Mouse (Mus musculus) limb, embryonic 13.5 days (tissue): ENCODE measurements around the gene Olfr538. TPM values are rescaled to one million over a fixed set of nuclear protein-coding genes. Genes with fewer than 3 reads are reported as not detected.
"Not testable (repeated sequence)": the region's sequence is repeated elsewhere in the genome, so short reads cannot be mapped to it uniquely, and the experiment has no call there.

ENCODE experiments used
- ATAC-seq: fragments of 200-750 bp; cut with Nextera tagmentation; 2 replicates; pipeline ENCODE4 v1.8.0; 2017; ENCODE audit warnings: low read depth, moderate number of reproducible peaks, moderate TSS enrichment; ENCODE audit not compliant: low FRiP score
- H3K27ac ChIP-seq: fragments of 300-500 bp; sonication (generic); 2 replicates; pipeline ENCODE4 v1.5.1; 2015; ENCODE audit warnings: inconsistent platforms, mild to moderate bottlenecking, moderate library complexity
- H3K27me3 ChIP-seq: fragments of 300-500 bp; sonication (generic); 2 replicates; pipeline ENCODE4 v1.6.1; 2015; ENCODE audit warnings: mild to moderate bottlenecking, inconsistent platforms
- H3K36me3 ChIP-seq: fragments of 300-500 bp; sonication (generic); 2 replicates; pipeline ENCODE4 v1.6.1; 2015; ENCODE audit warnings: inconsistent platforms, mild to moderate bottlenecking, moderate library complexity
- H3K4me1 ChIP-seq: fragments of 300-500 bp; sonication (generic); 2 replicates; pipeline ENCODE4 v1.6.1; 2015; ENCODE audit warnings: inconsistent platforms
- H3K4me2 ChIP-seq: fragments of 300-500 bp; sonication (generic); replicated peaks from 2 replicates; pipeline ENCODE4 v1.6.1; 2015; ENCODE audit warnings: inconsistent platforms, mild to moderate bottlenecking, moderate library complexity
- H3K4me3 ChIP-seq: fragments of 300-500 bp; sonication (generic); 2 replicates; pipeline ENCODE4 v1.5.1; 2015; ENCODE audit warnings: moderate library complexity, mild to moderate bottlenecking, inconsistent platforms
- H3K9ac ChIP-seq: fragments of 300-500 bp; sonication (generic); 2 replicates; pipeline ENCODE4 v1.6.1; 2015; ENCODE audit warnings: mild to moderate bottlenecking, inconsistent platforms
- H3K9me3 ChIP-seq: fragments of 300-500 bp; sonication (generic); 2 replicates; pipeline ENCODE4 v1.6.1; 2016; ENCODE audit warnings: inconsistent platforms
- WGBS: fragments of 180-500 bp; shearing (Covaris S2); methylation state at CpG from one replicate; pipeline ENCODE4 v1.1.7; 2015; 5-methylcytosine and 5-hydroxymethylcytosine counted together
- polyA plus RNA-seq: library from polyadenylated mRNA; unstranded; fragments of >200 nt; fragmentation: Nextera tagmentation; extraction: Ambion mirVana; gene quantifications from 2 replicates; pipeline ENCODE4 v1.2.1, GENCODE M21; 2015

Olfr538 gene
- not detected in 2 replicates for polyA plus RNA-seq

DNA sequence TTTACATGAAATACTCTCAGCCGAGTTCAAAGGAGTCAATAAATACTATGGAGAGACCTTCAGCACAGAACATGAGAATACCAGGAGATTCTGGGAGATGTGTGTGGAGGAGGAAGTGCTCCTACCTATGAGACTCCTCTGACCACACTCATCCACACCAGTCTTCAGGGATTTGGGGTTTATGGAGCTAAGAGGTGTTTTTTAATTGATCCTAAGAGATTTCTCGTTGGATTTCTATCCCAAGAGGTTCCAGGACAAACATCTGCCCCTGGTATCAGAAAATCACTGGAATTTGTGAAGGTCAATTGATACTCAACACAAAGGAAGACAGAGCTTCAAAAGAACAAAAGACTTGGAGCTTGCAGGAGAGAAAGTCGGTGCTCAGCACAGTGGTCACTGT, at the start of gene Olfr538:
Gene Olfr538, plus strand, starts transcription at position 301 of the 400 bp plus-strand sequence.
- no peak for ATAC-seq
- WGBS: 73% methylated on average over 3 of the region's 3 CpGs
- Histone ChIP-seq H3K9me3 (no peaks in the 10 kb centered on the region), H3K36me3 (no peaks in the 10 kb centered on the region), H3K4me1 (no peaks in the 10 kb centered on the region), H3K4me3 (no peak within 1 kb of the TSS), H3K9ac (no peak within 1 kb of the TSS), H3K4me2 (no peak within 1 kb of the TSS), H3K27me3 (no peaks in the 10 kb centered on the region), H3K27ac (no peak within 1 kb of the TSS)

DNA sequence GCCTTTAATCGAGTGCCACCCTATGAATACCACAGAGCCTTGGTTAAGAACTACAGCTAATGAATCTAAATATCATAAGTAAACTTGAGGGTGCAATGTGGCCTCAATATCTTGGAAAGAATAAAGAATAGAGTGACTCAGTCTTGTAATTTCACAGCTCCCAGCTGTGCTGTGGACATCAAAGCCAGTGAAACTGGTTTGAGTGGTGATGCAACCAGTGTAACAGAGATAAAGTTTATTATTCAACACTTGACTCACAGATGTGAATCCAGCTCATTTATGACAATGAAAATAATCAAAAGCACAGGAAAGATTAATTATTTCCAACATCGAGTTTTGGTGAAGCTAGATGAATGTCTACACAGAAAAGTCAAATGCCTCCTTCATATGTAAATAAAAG, 27.9 kb upstream of the Olfr538 start:
- H3K4me1 ChIP-seq: no peaks in the 10 kb centered on the region
- 68% methylated on average over 2 of the region's 2 CpGs for WGBS
- no peak for ATAC-seq
- H3K27ac ChIP-seq: no peak overlapping the region
- no peak overlapping the region for H3K4me2 ChIP-seq
- no peaks in the 10 kb centered on the region for H3K36me3 ChIP-seq
- no peak overlapping the region for H3K4me3 ChIP-seq
- no peaks in the 10 kb centered on the region for H3K27me3 ChIP-seq
- no peak overlapping the region for H3K9ac ChIP-seq
- H3K9me3 ChIP-seq: no peaks in the 10 kb centered on the region

DNA sequence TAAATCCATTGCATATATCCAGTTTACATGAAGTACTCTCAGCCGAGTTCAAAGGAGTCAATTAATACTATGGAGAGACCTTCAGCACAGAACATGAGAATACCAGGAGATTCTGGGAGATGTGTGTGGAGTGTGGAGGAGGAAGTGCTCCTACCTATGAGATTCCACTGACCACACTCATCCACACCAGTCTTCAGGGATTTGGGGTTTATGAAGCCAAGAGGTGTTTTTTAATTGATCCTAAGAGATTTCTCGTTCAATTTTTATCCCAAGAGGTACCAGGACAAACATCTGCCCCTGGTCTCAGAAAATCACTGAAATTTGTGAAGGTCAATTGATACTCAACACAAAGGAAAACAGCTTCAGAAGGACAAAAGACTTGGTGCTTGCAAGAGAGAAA, 33.3 kb downstream of the Olfr538 start, which contains the start of gene Olfr46:
Gene Olfr46, plus strand, starts transcription at position 301 of the 400 bp plus-strand sequence.
- not testable (repeated sequence) for H3K4me1 ChIP-seq, H3K36me3 ChIP-seq, H3K9me3 ChIP-seq, H3K9ac ChIP-seq, H3K4me3 ChIP-seq, H3K4me2 ChIP-seq, H3K27me3 ChIP-seq, H3K27ac ChIP-seq, ATAC-seq
- WGBS: 86% methylated on average over 2 of the region's 2 CpGs

Other genes with a start within 250 kb of the Olfr538 start
- not detected in 2 replicates for gene Olfr525, start 247.0 kb upstream of the Olfr538 start, polyA plus RNA-seq
- not detected in 2 replicates for gene Olfr527, start 233.9 kb upstream of the Olfr538 start, polyA plus RNA-seq
- gene Olfr60, start 206.2 kb upstream of the Olfr538 start, polyA plus RNA-seq: not detected in 2 replicates
- not detected in 2 replicates for gene Olfr530, start 191.6 kb upstream of the Olfr538 start, polyA plus RNA-seq
- not detected in 2 replicates for gene Olfr531, start 165.0 kb upstream of the Olfr538 start, polyA plus RNA-seq
- gene Olfr532, start 146.2 kb upstream of the Olfr538 start, polyA plus RNA-seq: not detected in 2 replicates
- gene Olfr533, start 104.5 kb upstream of the Olfr538 start, polyA plus RNA-seq: not detected in 2 replicates
- not detected in 2 replicates for gene Olfr535, start 83.7 kb upstream of the Olfr538 start, polyA plus RNA-seq
- gene Olfr536, start 60.5 kb upstream of the Olfr538 start, polyA plus RNA-seq: not detected in 2 replicates
- 0.03 TPM in 1 of 2 replicates, not detected in the other for gene Olfr46, start 33.4 kb downstream of the Olfr538 start, polyA plus RNA-seq
- gene Olfr61, start 61.1 kb downstream of the Olfr538 start, polyA plus RNA-seq: not detected in 2 replicates
- gene Olfr53, start 78.6 kb downstream of the Olfr538 start, polyA plus RNA-seq: not detected in 2 replicates
- gene Olfr539, start 92.0 kb downstream of the Olfr538 start, polyA plus RNA-seq: 0.03 TPM in 2 replicates
- 0.04 and 0.13 TPM in 2 replicates for gene Olfr45, start 114.1 kb downstream of the Olfr538 start, polyA plus RNA-seq
- not detected in 2 replicates for gene Olfr541, start 129.4 kb downstream of the Olfr538 start, polyA plus RNA-seq
- gene Cyp2e1, start 195.9 kb downstream of the Olfr538 start, polyA plus RNA-seq: not detected in 2 replicates
- 0.67 and 1.1 TPM in 2 replicates for gene Syce1, start 220.0 kb downstream of the Olfr538 start, polyA plus RNA-seq